Mouse (Mus musculus): ENCODE results near the gene Pgc. TPM values are rescaled to one million over a fixed set of nuclear protein-coding genes. Genes with fewer than 3 reads are reported as not detected.

Gene Pgc
- polyA plus RNA-seq, 1 experiment from 2014 or later, result not detected

DNA sequence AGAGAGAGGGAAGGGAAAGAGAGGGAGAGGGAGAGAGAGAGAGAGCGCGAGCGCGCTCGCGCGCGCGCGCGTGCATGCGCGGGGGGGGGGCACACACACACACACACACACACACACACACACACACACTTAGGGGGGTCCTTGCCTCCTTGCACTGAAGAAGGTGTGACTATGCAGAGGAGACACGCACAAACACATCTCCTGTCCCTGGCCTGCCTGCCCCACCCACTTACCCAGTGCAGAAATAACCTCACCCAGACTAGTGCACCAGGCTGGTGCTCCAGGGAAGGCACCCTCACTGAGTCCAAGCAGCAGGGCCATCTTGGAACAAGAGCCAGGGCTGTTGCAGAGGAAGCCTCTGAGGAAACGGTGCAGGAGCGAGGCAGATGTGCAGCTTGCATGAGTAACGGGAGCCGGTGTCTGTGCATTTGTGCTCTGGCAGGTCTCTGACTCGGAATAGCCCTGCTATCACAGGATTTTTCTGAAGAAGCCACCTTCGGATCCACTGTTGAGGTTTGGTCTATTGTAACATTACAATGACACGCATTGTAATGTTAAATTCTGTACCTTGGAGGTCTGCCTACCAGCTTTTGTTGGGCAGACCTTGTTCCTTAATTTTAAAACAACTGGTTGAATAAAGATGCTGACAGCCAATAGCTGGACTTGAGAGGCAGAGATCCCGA is 13.6 kb upstream of the Pgc start:
- Histone ChIP-seq H3K9me3 (ENCODE audit: control insufficient read depth, low read length) (no peaks in the 10 kb centered on the region), H3K27ac (ENCODE audit: low read depth, low read length) (no peak overlapping the region), H3K4me2 (replicated peaks; ENCODE audit: low read depth, low read length) (no peak overlapping the region), H3K4me1 (ENCODE audit: control insufficient read depth, insufficient read depth, low read length) (no peaks in the 10 kb centered on the region), H3K4me3 (ENCODE audit: low read length) (no peak overlapping the region), H3K36me3 (ENCODE audit: control insufficient read depth, insufficient read depth, low read length) (no peaks in the 10 kb centered on the region), H3K27me3 (ENCODE audit: control insufficient read depth, insufficient read depth, low read length) (no peaks in the 10 kb centered on the region), H3K9ac (ENCODE audit: low read depth, low read length) (no peak overlapping the region)
- ATAC-seq (ENCODE audit: low FRiP score, low TSS enrichment), result no peak
- WGBS, result 68% methylated on average over 22 of the region's 22 CpGs

DNA sequence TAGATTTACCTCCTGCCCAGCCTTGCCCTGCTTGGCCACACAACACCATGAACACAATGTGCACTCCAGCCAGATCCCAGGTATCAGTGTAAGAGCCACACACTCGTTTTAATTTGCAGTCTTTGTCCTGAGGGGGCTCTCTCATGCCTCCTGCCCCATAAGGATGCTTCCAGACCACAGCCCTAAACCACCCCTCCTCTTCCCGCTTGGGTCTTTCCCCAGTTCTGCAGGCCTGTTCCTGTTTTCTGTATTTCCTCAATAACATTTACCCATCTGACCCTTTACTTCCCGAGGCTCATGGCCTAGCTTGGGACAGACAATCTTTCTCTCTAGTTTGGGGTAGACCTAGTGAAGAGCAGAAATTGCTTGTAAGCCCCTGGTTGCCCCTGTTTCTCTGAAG is 11.6 kb upstream of the Pgc start:
- Histone ChIP-seq H3K27me3 (ENCODE audit: control insufficient read depth, insufficient read depth, low read length) (no peaks in the 10 kb centered on the region), H3K9ac (ENCODE audit: low read depth, low read length) (no peak overlapping the region), H3K36me3 (ENCODE audit: control insufficient read depth, insufficient read depth, low read length) (no peaks in the 10 kb centered on the region), H3K4me1 (ENCODE audit: control insufficient read depth, insufficient read depth, low read length) (no peaks in the 10 kb centered on the region), H3K4me2 (replicated peaks; ENCODE audit: low read depth, low read length) (no peak overlapping the region), H3K9me3 (ENCODE audit: control insufficient read depth, low read length) (no peaks in the 10 kb centered on the region), H3K4me3 (ENCODE audit: low read length) (no peak overlapping the region), H3K27ac (ENCODE audit: low read depth, low read length) (no peak overlapping the region)
- whole genome bisulfite sequencing, result 67% methylated on average over 3 of the region's 3 CpGs
- no peak for ATAC-seq (ENCODE audit: low FRiP score, low TSS enrichment)

DNA sequence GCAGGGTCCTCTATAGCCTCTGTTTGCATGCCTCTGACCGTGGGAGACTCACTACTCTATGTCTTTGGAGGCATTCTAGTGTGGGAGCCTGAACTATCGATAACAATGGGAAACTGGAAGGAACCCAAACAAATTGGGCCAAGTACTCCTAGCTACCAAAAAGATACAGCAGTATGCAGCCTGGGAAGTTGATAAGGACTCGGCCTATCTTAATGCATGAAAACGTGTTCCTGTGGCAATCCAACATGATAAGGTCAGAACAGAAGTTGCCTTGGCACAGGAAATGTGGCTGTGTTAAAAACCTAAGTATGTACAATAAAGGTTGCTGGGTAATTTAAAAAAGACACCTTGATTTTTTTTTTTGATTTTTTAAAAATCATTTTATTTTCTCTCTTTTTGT is 5.5 kb upstream of the Pgc start:
- no peak overlapping the region for H3K9ac ChIP-seq (ENCODE audit: low read depth, low read length)
- H3K4me1 ChIP-seq (ENCODE audit: control insufficient read depth, insufficient read depth, low read length), result no peaks in the 10 kb centered on the region
- H3K4me2 ChIP-seq (replicated peaks; ENCODE audit: low read depth, low read length), result no peak overlapping the region
- H3K36me3 ChIP-seq (ENCODE audit: control insufficient read depth, insufficient read depth, low read length), result no peaks in the 10 kb centered on the region
- H3K4me3 ChIP-seq (ENCODE audit: low read length), result no peak overlapping the region
- no peak overlapping the region for H3K27ac ChIP-seq (ENCODE audit: low read depth, low read length)
- 85% methylated on average over 4 of the region's 4 CpGs for WGBS
- no peak for ATAC-seq (ENCODE audit: low FRiP score, low TSS enrichment)
- no peaks in the 10 kb centered on the region for H3K27me3 ChIP-seq (ENCODE audit: control insufficient read depth, insufficient read depth, low read length)
- H3K9me3 ChIP-seq (ENCODE audit: control insufficient read depth, low read length), result no peaks in the 10 kb centered on the region

DNA sequence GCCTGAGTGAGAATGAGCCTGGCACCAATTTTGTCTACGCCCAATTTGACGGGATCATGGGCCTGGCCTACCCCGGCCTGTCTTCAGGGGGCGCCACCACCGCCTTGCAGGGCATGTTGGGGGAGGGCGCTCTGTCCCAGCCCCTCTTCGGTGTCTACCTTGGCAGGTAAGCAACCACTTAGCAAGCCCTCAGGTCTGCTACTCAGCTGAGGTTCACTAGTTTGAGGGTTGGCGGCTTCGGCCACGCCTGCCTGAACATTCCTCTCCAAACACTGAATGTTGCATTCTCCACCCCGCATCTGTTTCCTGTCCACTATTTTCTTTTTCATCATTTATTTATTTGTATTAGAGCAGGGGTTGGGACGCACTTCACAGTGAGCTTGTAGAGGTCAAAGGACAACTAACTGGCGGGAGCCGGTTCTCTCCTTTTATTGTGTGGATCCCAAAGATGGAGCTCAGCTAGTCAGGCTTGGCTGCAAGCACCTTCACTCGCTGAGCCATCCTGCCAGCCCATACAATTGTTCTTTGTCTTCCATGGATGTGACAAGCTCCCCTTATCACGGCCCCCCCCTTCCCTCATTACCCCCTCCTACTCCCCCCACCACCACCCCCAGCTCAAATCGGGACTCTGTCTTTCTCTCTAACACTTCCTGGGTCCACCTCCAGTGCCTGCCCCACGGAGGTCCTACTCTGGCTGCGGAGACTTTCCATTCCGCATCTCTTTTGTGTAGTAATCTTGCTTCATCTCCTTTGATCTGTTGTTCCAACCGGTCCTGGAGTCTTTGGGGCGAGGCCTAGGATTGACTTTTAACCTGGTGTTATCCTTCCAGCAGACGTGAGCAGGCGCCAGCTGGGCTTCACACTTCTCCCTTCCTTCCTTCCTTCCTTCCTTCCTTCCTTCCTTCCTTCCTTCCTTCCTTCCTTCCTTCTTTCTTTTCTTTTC is 4.3 kb downstream of the Pgc start:
- Histone ChIP-seq H3K9ac (ENCODE audit: low read depth, low read length) (no peak overlapping the region), H3K4me1 (ENCODE audit: control insufficient read depth, insufficient read depth, low read length) (peaks cover 6% of the 10 kb centered on the region; the same call in 1 of the 2 replicates), H3K9me3 (ENCODE audit: control insufficient read depth, low read length) (no peaks in the 10 kb centered on the region), H3K4me3 (ENCODE audit: low read length) (no peak overlapping the region), H3K4me2 (replicated peaks; ENCODE audit: low read depth, low read length) (no peak overlapping the region), H3K27ac (ENCODE audit: low read depth, low read length) (no peak overlapping the region), H3K36me3 (ENCODE audit: control insufficient read depth, insufficient read depth, low read length) (no peaks in the 10 kb centered on the region), H3K27me3 (ENCODE audit: control insufficient read depth, insufficient read depth, low read length) (no peaks in the 10 kb centered on the region)
- ATAC-seq (ENCODE audit: low FRiP score, low TSS enrichment), result peak; percentile 22; the same call in 1 of the 2 replicates
- 55% methylated on average over 24 of the region's 24 CpGs for WGBS

DNA sequence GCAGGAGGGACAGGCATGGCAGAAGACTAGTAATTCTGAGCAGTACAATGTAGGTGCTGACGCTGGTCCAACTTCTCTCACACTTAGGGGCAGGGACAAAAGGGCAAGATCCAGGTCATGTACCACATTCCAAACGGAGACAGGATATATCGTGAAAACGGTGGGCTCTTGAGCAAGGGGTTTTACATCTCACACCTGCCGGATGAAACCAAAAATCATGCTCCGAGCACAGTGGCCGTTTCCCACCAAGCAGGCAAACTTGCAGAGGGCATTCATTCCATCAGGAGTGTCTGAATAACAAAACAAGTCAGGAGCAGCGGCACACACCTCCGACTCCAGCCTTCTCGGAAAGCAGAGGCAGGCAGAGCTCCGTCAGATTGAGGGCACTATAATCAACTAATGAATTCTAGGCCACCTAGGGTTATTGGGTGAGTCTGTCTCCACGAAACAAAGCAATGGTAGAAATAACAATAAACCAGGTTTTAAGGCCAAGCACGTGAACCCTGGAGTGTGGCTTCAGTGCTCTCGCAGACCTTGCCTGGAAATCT is 9.0 kb downstream of the Pgc start:
- Histone ChIP-seq H3K4me1 (ENCODE audit: control insufficient read depth, insufficient read depth, low read length) (peaks cover 19% of the 10 kb centered on the region), H3K4me3 (ENCODE audit: low read length) (no peak overlapping the region), H3K27ac (ENCODE audit: low read depth, low read length) (no peak overlapping the region), H3K9ac (ENCODE audit: low read depth, low read length) (no peak overlapping the region), H3K36me3 (ENCODE audit: control insufficient read depth, insufficient read depth, low read length) (no peaks in the 10 kb centered on the region), H3K4me2 (replicated peaks; ENCODE audit: low read depth, low read length) (no peak overlapping the region), H3K9me3 (ENCODE audit: control insufficient read depth, low read length) (no peaks in the 10 kb centered on the region), H3K27me3 (ENCODE audit: control insufficient read depth, insufficient read depth, low read length) (no peaks in the 10 kb centered on the region)
- WGBS, result 76% methylated on average over 14 of the region's 14 CpGs
- no peak for ATAC-seq (ENCODE audit: low FRiP score, low TSS enrichment)

DNA sequence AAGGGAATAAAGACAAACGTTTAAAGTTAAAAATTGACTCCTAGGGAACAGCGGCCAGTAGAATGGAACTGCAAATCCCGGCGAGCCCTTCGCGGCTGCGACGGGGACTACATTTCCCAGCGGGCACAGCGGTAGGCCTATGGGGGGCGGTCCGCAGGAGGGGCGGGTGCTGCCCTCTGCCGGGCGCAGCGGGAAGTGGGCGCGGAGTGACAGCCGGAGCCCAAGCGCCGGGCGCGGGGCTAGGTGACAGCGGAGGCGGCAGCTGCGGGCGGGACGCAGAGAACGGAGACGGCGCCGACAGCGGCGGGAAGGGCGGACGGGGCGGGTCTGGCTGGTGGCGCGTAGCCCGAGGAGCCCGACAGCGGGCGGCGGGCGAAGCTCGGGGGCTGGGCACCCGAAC is 10.2 kb downstream of the Pgc start, which contains the start of gene Tfeb:
TSS of gene Tfeb (plus strand) at position 175 of the 400 bp plus-strand sequence.
- peak; percentile 62 for ATAC-seq (ENCODE audit: low FRiP score, low TSS enrichment)
- H3K27ac ChIP-seq (ENCODE audit: low read depth, low read length), result peak within 1 kb of the TSS; percentile 90
- under 1% methylated on average over 34 of the region's 47 CpGs for WGBS
- H3K4me3 ChIP-seq (ENCODE audit: low read length), result peak within 1 kb of the TSS; percentile 74
- H3K9me3 ChIP-seq (ENCODE audit: control insufficient read depth, low read length), result no peaks in the 10 kb centered on the region
- no peaks in the 10 kb centered on the region for H3K36me3 ChIP-seq (ENCODE audit: control insufficient read depth, insufficient read depth, low read length)
- H3K9ac ChIP-seq (ENCODE audit: low read depth, low read length), result peak within 1 kb of the TSS; percentile 80
- H3K27me3 ChIP-seq (ENCODE audit: control insufficient read depth, insufficient read depth, low read length), result no peaks in the 10 kb centered on the region
- peak within 1 kb of the TSS; percentile 96 for H3K4me2 ChIP-seq (replicated peaks; ENCODE audit: low read depth, low read length)
- H3K4me1 ChIP-seq (ENCODE audit: control insufficient read depth, insufficient read depth, low read length), result peaks cover 14% of the 10 kb centered on the region

DNA sequence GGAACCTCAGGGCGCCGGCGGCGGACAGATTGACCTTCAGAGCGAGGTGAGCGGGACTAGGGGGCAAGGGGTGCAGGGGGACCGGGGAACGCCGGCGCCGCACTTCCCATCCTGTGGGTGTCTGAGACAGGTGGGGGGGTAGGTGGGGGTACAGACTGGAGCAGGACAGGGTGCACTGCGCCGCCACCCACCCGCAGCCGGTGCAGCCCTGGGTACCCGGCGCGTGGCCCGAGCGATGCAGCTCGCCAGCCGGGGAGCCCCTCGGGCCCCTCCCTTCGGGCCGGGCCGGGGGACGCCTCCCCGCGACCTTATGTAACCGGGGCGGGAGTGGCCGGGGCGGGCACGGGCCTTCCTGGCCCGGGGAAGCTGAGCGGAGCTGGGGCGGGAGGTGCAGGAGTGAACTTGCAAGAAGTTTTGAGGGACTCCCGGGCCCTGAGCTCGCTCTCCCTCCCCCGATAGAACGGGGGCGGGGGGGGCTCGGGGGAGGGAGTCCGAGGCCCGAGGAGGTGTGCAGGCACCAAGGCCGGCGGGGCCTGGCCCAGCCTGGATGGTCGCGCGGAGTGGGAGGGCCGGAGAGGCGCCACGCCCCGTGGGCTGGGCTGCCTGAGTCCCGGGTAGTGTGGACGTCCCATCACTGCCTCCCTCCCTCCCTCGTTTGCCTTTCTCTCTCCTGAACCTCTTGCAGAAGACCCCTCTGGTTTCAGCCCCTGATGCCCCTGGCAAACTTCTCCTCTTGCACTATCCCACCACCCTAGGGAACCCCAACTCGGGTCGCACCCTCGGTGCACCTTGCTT is 10.8 kb downstream of the Pgc start:
- H3K36me3 ChIP-seq (ENCODE audit: control insufficient read depth, insufficient read depth, low read length), result no peaks in the 10 kb centered on the region
- peak overlapping the region; percentile 80 for H3K9ac ChIP-seq (ENCODE audit: low read depth, low read length)
- peak; percentile 89 for ATAC-seq (ENCODE audit: low FRiP score, low TSS enrichment)
- H3K4me2 ChIP-seq (replicated peaks; ENCODE audit: low read depth, low read length), result peak overlapping the region; percentile 96
- no peaks in the 10 kb centered on the region for H3K9me3 ChIP-seq (ENCODE audit: control insufficient read depth, low read length)
- peak overlapping the region; percentile 74 for H3K4me3 ChIP-seq (ENCODE audit: low read length)
- no peaks in the 10 kb centered on the region for H3K27me3 ChIP-seq (ENCODE audit: control insufficient read depth, insufficient read depth, low read length)
- peak overlapping the region; percentile 90 for H3K27ac ChIP-seq (ENCODE audit: low read depth, low read length)
- under 1% methylated on average over 45 of the region's 60 CpGs for WGBS
- peaks cover 14% of the 10 kb centered on the region for H3K4me1 ChIP-seq (ENCODE audit: control insufficient read depth, insufficient read depth, low read length)

DNA sequence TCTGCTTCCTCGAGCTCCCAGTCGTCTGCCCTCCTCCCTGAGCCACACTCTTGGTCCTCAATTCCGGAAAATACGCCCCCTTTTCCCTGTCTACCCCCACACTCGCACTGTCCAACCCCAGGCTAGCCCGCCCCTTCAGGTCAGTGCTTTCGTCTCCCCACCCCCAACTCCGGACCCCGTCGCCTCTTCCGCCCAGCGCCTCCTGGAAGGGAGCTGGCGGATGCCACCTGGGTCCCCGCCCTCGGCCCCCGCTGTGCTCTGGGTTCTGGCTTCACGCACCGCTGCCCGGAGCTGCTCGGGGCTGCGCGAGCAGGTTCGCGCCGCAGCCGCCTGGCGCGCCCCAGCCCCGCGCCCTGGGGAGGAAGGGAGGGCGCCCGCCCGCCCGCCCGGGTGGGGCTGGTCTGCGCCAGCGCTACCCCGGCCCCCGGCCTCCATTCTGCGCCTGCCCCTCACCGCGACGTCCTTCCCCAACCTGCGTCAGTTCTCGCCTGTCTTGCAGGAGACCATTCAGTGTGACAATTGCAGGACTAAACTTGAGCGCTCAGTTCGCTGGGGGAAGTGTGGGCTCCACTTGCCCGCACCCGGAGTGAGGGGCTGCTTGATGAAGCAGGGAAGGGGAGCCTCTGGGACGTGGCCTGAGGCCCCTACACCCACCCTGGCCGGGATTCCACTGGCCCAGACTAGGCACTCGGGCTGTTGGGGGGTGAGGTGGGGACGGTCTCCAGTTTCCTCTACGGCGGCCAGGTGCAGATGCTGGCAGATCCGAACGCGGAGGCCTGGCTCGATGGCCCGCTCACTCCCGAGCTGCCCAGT is 11.6 kb downstream of the Pgc start:
- Histone ChIP-seq H3K9ac (ENCODE audit: low read depth, low read length) (peak overlapping the region; percentile 80), H3K9me3 (ENCODE audit: control insufficient read depth, low read length) (no peaks in the 10 kb centered on the region), H3K4me1 (ENCODE audit: control insufficient read depth, insufficient read depth, low read length) (peaks cover 14% of the 10 kb centered on the region), H3K4me2 (replicated peaks; ENCODE audit: low read depth, low read length) (peak overlapping the region; percentile 96), H3K27ac (ENCODE audit: low read depth, low read length) (peak overlapping the region; percentile 90), H3K27me3 (ENCODE audit: control insufficient read depth, insufficient read depth, low read length) (no peaks in the 10 kb centered on the region), H3K4me3 (ENCODE audit: low read length) (peak overlapping the region; percentile 74), H3K36me3 (ENCODE audit: control insufficient read depth, insufficient read depth, low read length) (no peaks in the 10 kb centered on the region)
- under 1% methylated on average over 47 of the region's 61 CpGs for WGBS
- peak; percentile 78 for ATAC-seq (ENCODE audit: low FRiP score, low TSS enrichment)

All from kidney, embryonic 14.5 days (tissue).